ENCODE assay signal across 8 mouse cellular contexts in genomic region chr2:180892841-180893521, GRCm38 (mm10). TPM values are rescaled to one million over a fixed set of nuclear protein-coding genes. Genes with fewer than 3 reads are reported as not detected.
DNase-seq lines count a peak whose midpoint lies in the region; ATAC-seq lines count a peak whose summit lies in the region.

No protein-coding gene starts in this region.

- 0 out of 2 replicates have a peak, but pooled peaks have one; percentile 1 for ATAC-seq in embryonic facial prominence, embryonic 11.5 days (replicated peaks; ENCODE audit: insufficient number of reproducible peaks, low FRiP score, low TSS enrichment, low read depth)
- peak; percentile 60 for ATAC-seq in hindbrain, embryonic 14.5 days (ENCODE audit: low FRiP score)
- ATAC-seq in neural tube, embryonic 15.5 days (ENCODE audit: low FRiP score): peak; percentile 74

- H3K27me3 ChIP-seq in embryonic facial prominence, embryonic 11.5 days (ENCODE audit: control insufficient read depth, insufficient read depth, low read length): peaks cover 58% of the 10 kb centered on the region
- H3K27me3 ChIP-seq in hindbrain, embryonic 14.5 days (ENCODE audit: control insufficient read depth, insufficient read depth, low read length): no peaks in the 10 kb centered on the region
- H3K27me3 ChIP-seq in neural tube, embryonic 15.5 days (replicated peaks): 0 out of 2 replicates have a peak, but pooled peaks cover 6% of the 10 kb centered on the region

- H3K9ac ChIP-seq in embryonic facial prominence, embryonic 11.5 days (replicated peaks; ENCODE audit: low read length): peak overlapping the region; percentile 59
- H3K9ac ChIP-seq in hindbrain, embryonic 14.5 days: peak overlapping the region; percentile 99
- peak overlapping the region; percentile 96 for H3K9ac ChIP-seq in neural tube, embryonic 15.5 days (replicated peaks)

- intact Hi-C loops in left cerebral cortex, postnatal 36 days (cut with DNase I): loop anchor here (5.0 kb wide), 1 partner anchor 36 kb away; no protein-coding TSS in a partner anchor

- peak overlapping the region; percentile 73 for H3K27ac ChIP-seq in embryonic facial prominence, embryonic 11.5 days (replicated peaks; ENCODE audit: low read depth, low read length)
- peak overlapping the region; percentile 99 for H3K27ac ChIP-seq in hindbrain, embryonic 14.5 days
- H3K27ac ChIP-seq in neural tube, embryonic 15.5 days (replicated peaks): peak overlapping the region; percentile 98

- WGBS in embryonic facial prominence, embryonic 11.5 days: under 1% methylated on average over 92 of the region's 97 CpGs
- under 1% methylated on average over 84 of the region's 97 CpGs for WGBS in hindbrain, embryonic 14.5 days
- WGBS in neural tube, embryonic 15.5 days: 4% methylated on average over 77 of the region's 97 CpGs

- DNase-seq in CD4-positive helper T cell, adult 2 months (ENCODE audit: low read depth, low spot score): peak; percentile 16
- DNase-seq in ZHBTc4 (ENCODE audit: low read depth, low spot score): peak; percentile 59
- peak; percentile 52 for DNase-seq in embryonic facial prominence, embryonic 11.5 days (ENCODE audit: low spot score)
- peak; percentile 95 for DNase-seq in hindbrain, embryonic 14.5 days (ENCODE audit: low spot score)
- peak; percentile 91 to 96 for DNase-seq in left cerebral cortex, postnatal 36 days (ENCODE audit: low spot score in 2 of 2)
- DNase-seq in natural killer cell, adult 2 months (ENCODE audit: low spot score in 2 of 2): no peak
- DNase-seq in ovary, postnatal 10 days (ENCODE audit: low spot score): no peak

- no peaks in the 10 kb centered on the region for H3K36me3 ChIP-seq in embryonic facial prominence, embryonic 11.5 days (replicated peaks; ENCODE audit: control insufficient read depth, insufficient read depth, low read depth, low read length)
- peaks cover 7% of the 10 kb centered on the region for H3K36me3 ChIP-seq in hindbrain, embryonic 14.5 days (replicated peaks; ENCODE audit: control insufficient read depth, insufficient read depth)
- H3K36me3 ChIP-seq in neural tube, embryonic 15.5 days: no peaks in the 10 kb centered on the region

- H3K4me3 ChIP-seq in embryonic facial prominence, embryonic 11.5 days (ENCODE audit: low read depth, low read length): peak overlapping the region; percentile 48
- peak overlapping the region; percentile 92 for H3K4me3 ChIP-seq in hindbrain, embryonic 14.5 days (replicated peaks; ENCODE audit: low read length)
- peak overlapping the region; percentile 77 for H3K4me3 ChIP-seq in neural tube, embryonic 15.5 days (replicated peaks)

- no peaks in the 10 kb centered on the region for H3K9me3 ChIP-seq in embryonic facial prominence, embryonic 11.5 days (replicated peaks; ENCODE audit: control insufficient read depth, low read length)
- H3K9me3 ChIP-seq in hindbrain, embryonic 14.5 days (ENCODE audit: control insufficient read depth, low read length): no peaks in the 10 kb centered on the region
- no peaks in the 10 kb centered on the region for H3K9me3 ChIP-seq in neural tube, embryonic 15.5 days (replicated peaks)

- peak overlapping the region; percentile 78 for H3K4me2 ChIP-seq in embryonic facial prominence, embryonic 11.5 days (ENCODE audit: low read depth, low read length)
- peak overlapping the region; percentile 77 for H3K4me2 ChIP-seq in hindbrain, embryonic 14.5 days (replicated peaks)
- peak overlapping the region; percentile 64 for H3K4me2 ChIP-seq in neural tube, embryonic 15.5 days

- H3K4me1 ChIP-seq in embryonic facial prominence, embryonic 11.5 days (ENCODE audit: control insufficient read depth, insufficient read depth, low read length): peaks cover 7% of the 10 kb centered on the region
- H3K4me1 ChIP-seq in hindbrain, embryonic 14.5 days (replicated peaks; ENCODE audit: control insufficient read depth, insufficient read depth, low read length): peaks cover 50% of the 10 kb centered on the region
- H3K4me1 ChIP-seq in neural tube, embryonic 15.5 days: peaks cover 89% of the 10 kb centered on the region

RNA-seq across cellular contexts. Expression of gene Ythdf1, which starts 27.8 kb away (rescaled TPM):
- polyA plus RNA-seq in embryonic facial prominence, embryonic 11.5 days (2014; fragmentation: Nextera tagmentation; extraction: Ambion mirVana): 70.4 and 84.6 TPM in 2 replicates
- 50.0 and 56.6 TPM in 2 replicates for polyA plus RNA-seq in hindbrain, embryonic 14.5 days (2014; fragmentation: Nextera tagmentation; extraction: Ambion mirVana)
- 10 to 100 TPM; 54.1 to 56.8 TPM for total RNA-seq in left cerebral cortex, postnatal 36 days (2021)
- polyA plus RNA-seq in neural tube, embryonic 15.5 days (2015; fragmentation: Nextera tagmentation; extraction: Ambion mirVana): 48.2 and 50.0 TPM in 2 replicates

RNA-seq across cellular contexts. Expression of gene Birc7, which starts 35.8 kb away (rescaled TPM):
- polyA plus RNA-seq in embryonic facial prominence, embryonic 11.5 days (2014; fragmentation: Nextera tagmentation; extraction: Ambion mirVana): 0.18 TPM in 2 replicates
- polyA plus RNA-seq in hindbrain, embryonic 14.5 days (2014; fragmentation: Nextera tagmentation; extraction: Ambion mirVana): 0.33 TPM in 1 of 2 replicates, not detected in the other
- not detected for total RNA-seq in left cerebral cortex, postnatal 36 days (2021)
- 0.20 TPM in 1 of 2 replicates, not detected in the other for polyA plus RNA-seq in neural tube, embryonic 15.5 days (2015; fragmentation: Nextera tagmentation; extraction: Ambion mirVana)

Comparison
In these comparisons a context has a peak if more than half of its experiments do, and no peak if none do; other contexts are left out.
1. DNase-seq: peak in CD4-positive helper T cell, adult 2 months (single experiment), ZHBTc4 (single experiment), embryonic facial prominence, embryonic 11.5 days (single experiment), hindbrain, embryonic 14.5 days (single experiment) and left cerebral cortex, postnatal 36 days (2 of 2); none in natural killer cell, adult 2 months (0 of 2) and ovary, postnatal 10 days (single experiment).
2. ATAC-seq: peak in every context shown above with its lines; median percentile 74 in neural tube, embryonic 15.5 days; 60 in hindbrain, embryonic 14.5 days; 1 in embryonic facial prominence, embryonic 11.5 days.
3. Peak in every context shown above with its lines, with median percentiles within 50 percentile points of each other: H3K27ac ChIP-seq, H3K4me2 ChIP-seq, H3K4me3 ChIP-seq and H3K9ac ChIP-seq.